Mouse (Mus musculus) heart, postnatal 25 days (tissue): ENCODE measurements around the gene Vmn2r45. TPM values are rescaled to one million over a fixed set of nuclear protein-coding genes. Genes with fewer than 3 reads are reported as not detected.
"Not testable (repeated sequence)": the region's sequence is repeated elsewhere in the genome, so short reads cannot be mapped to it uniquely, and the experiment has no call there.

Source experiments
- DNase-seq: peaks from one replicate; pipeline ENCODE4 v3.0.0; 2022; ENCODE audit warnings: low spot score
- intact Hi-C: fragments of 180-260 bp; cut with DNase I; formaldehyde crosslinking; loops from one replicate; pipeline ENCODE4 v1.15.1; 2025
- total RNA-seq, 2 experiments: library from RNA; stranded (reverse); gene quantifications; 2 replicates each; pipeline ENCODE4 v1.2.3; 2021

The Vmn2r45 gene
- total RNA-seq, result not detected

- intact Hi-C loops, DNase-seq: not testable (repeated sequence)
Measured at GRCm38 (mm10) chr7:8488975-8489374, at the start of gene Vmn2r45. Vmn2r45 (minus strand) TSS chr7:8489075.

Other genes starting within 250 kb of the Vmn2r45 start
- gene Vmn2r43, start 228.5 kb downstream of the Vmn2r45 start, total RNA-seq, result not detected
- not detected for gene Vmn2r44, start 105.7 kb downstream of the Vmn2r45 start, total RNA-seq